Mouse (Mus musculus) heart, postnatal 14 days (tissue): ENCODE data around the gene Stat5b. TPM values are rescaled to one million over a fixed set of nuclear protein-coding genes. Genes with fewer than 3 reads are reported as not detected.

Experiments
- DNase-seq, 2 experiments: peaks; one replicate each; pipeline ENCODE4 v3.0.0; 2021 to 2022
- intact Hi-C: fragments of 180-260 bp; cut with DNase I; formaldehyde crosslinking; loops from one replicate; pipeline ENCODE4 v1.15.1; 2025
- total RNA-seq, 2 experiments: library from RNA; stranded (reverse); gene quantifications; 2 replicates each; pipeline ENCODE4 v1.2.3; 2021

Gene Stat5b
- total RNA-seq, 2 experiments from 2014 or later = 62.4 to 66.5 TPM

DNA sequence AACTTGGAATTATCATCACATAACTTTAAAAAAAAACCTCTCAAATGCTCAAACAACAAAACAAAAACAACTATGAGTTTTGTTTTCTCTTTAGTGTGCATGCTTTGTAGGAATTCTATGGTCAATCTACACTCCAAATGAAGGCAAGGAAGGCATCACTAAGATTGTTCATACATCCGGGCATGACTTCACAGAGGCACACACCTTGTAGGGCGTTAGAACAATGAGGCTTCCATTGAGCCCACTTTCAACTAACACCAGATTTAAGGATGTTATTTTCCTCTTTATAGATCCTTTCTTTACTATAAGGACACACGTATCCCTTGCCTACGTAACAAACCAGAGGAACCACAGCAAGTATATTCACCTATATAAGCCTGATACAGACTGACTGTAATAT, 3.0 kb downstream of the Stat5b start:
- DNase-seq = no peak
- intact Hi-C loops = no loop called here

DNA sequence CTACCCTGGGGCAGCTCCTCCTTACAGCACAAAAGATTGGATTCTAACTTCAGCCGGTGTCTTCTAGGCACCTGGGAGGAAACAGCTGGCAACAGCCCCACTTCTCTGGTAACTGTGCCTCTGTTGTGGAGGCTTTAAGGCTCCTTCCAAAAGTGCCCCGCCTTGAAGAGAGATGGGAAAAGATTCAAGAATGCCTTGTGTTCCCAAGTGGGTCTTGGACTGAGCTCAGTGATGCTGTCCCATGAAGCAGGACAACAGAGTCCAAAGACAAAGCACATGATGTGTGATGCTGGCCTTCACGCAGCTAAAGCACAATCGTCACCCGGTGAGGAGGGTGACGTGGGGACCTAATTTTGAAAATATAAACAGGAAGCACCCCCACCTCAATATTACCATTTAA, 4.7 kb downstream of the Stat5b start:
- intact Hi-C loops = no loop called here
- DNase-seq = no peak

DNA sequence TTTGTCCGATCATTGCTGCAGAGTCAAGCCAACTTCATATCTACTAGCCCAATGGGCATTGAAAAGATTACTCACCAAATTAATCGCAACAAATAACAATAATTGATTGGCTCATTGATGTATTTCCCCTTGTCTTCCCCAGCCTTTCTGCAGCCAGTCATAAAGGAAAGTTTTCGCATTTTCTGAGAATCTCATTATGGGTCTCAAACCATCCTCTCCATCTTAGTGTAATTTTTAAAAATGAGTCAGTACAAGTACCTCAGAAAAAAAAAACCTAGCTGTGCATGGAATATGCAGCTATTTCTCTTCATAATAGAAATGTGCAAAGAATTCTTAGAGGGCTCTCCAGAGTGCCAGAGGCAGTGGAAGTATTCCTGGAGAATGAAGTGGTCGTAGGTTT, 6.4 kb downstream of the Stat5b start:
- no peak for DNase-seq
- intact Hi-C loops = no loop called here

- DNase-seq = no peak
- intact Hi-C loops = no loop called here
These were observed 7.4 kb downstream of the Stat5b start for GRCm38 (mm10) chr11:100843070-100843669.

DNA sequence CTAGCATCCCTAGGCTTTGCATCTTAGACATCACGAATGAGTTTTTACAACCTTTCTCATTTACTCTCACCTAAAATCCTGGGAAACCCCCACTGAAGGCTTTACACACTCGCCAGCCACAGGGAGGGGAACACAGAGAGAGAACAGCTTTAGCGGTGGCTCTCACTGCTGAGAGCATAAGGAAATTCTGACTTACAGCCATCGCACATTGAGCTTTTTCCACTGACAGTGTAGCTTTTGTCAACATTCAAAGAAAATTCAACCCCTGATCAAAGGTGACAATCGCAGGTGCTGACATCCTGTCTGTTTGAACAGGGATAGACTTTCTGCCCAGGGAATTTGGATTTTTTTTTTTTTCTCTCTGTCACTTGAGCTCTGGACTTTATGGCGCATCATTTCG, 8.5 kb downstream of the Stat5b start:
- no peak for DNase-seq
- intact Hi-C loops = no loop called here

GRCm38 (mm10) chr11:100840866-100841265, 9.7 kb downstream of the Stat5b start:
- intact Hi-C loops = no loop called here
- no peak for DNase-seq

- intact Hi-C loops = no loop called here
- no peak for DNase-seq
These were observed 11.0 kb downstream of the Stat5b start for GRCm38 (mm10) chr11:100839523-100839922.

- intact Hi-C loops = no loop called here
- no peak for DNase-seq
These were observed 11.6 kb downstream of the Stat5b start for GRCm38 (mm10) chr11:100838894-100839293.

DNA sequence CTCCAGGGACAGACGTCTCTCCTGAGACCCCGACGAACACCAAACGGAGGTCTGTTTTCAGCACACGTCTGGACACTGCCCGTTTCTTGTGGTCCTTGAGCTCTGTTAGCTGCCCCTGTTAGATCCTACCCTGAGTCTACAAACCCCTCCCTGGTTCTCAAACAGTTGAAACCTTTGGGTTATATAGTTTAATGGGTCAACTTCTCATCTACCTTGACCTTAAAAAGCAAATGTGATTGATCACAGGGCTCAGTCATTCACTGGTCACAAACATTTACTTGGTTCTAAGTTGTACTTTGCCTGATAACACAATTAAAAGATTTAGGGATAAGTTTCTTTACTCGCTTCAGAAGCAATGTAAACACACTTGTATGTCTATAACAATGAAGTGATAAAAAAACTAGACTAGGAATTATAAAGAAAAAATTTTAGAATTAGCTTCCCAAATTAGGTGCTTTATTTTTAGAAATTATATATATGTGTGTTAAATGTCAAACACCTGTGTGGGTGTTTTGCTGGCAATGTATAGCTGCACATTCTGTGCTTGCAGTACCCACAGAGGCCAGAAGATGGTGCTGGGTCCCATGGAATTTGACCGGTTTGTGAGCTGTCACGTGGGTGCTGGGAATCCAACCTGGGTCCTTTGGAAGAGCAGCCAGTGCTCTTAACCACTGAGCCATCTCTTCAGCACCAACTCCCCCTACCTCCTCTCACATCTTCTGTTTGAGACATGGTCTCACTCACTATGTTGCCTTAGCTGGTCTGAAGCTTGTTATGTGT, 13.4 kb downstream of the Stat5b start:
- intact Hi-C loops = no loop called here
- no peak for DNase-seq

DNA sequence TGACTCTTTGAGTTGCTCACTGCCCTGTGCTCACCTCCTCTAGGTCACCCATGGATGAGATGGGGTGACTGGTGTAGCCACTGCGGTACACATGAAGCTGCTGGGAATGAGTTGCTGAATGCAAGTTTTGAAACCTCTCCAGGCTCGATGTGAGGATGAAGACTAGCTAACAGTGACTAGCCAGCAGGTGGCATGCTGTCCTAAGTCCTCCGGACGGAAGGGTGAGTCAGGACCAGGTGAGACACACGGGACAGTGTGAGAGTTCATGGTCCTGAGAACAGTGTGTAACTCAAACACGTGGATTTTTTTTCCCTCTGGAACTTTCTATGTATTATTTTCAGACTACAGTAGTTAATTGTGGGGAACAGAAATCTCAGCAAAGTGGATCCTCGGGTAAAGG, 17.1 kb downstream of the Stat5b start:
- no peak for DNase-seq
- intact Hi-C loops = no loop called here

DNA sequence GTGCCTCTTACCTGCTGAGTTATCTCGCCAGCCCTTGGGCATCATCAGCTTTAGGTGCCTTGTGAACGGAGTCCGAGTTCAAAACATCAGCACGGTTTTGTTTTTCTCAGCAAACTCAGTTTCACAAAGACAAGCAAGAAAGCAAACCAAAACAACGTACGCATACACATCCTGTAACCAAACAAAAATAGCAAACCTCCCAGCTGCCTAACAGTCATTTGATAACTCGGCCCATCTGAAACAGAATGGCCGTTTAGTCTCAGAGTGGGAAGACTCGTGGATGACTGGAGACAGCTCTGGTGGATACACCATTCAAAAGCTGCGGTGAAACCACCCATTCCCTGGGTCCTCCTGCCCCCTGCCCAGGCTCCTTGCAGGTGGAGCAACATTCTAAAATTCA, 19.1 kb downstream of the Stat5b start:
- no peak for DNase-seq
- intact Hi-C loops = no loop called here

GRCm38 (mm10) chr11:100829691-100830090, 20.8 kb downstream of the Stat5b start:
- intact Hi-C loops = no loop called here
- DNase-seq = peak in 1 of 2 experiments; percentile 43

DNA sequence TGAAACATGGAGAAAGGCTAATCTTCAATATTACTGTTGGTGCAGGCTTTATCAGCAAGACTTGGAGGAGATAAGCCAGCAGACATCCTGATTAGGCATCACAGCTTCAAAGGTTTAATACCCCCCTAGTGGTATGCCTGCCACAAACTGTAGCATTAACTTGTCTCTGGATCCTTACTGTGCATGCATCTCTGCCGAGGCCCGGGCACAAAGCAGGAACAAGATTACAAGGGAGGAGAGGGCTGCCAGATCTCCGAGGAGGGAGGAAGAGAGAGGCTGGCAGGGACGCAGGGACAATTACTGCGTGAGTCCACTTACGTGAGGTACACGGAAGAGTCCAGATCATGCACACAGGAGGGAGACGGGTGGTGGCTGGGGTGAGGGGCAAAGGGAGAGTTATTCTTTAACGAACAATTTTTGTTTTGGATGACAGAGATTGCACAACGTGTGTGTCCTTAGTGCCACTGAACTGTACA, 21.8 kb downstream of the Stat5b start:
- DNase-seq = peak in 1 of 2 experiments; percentile 37

DNA sequence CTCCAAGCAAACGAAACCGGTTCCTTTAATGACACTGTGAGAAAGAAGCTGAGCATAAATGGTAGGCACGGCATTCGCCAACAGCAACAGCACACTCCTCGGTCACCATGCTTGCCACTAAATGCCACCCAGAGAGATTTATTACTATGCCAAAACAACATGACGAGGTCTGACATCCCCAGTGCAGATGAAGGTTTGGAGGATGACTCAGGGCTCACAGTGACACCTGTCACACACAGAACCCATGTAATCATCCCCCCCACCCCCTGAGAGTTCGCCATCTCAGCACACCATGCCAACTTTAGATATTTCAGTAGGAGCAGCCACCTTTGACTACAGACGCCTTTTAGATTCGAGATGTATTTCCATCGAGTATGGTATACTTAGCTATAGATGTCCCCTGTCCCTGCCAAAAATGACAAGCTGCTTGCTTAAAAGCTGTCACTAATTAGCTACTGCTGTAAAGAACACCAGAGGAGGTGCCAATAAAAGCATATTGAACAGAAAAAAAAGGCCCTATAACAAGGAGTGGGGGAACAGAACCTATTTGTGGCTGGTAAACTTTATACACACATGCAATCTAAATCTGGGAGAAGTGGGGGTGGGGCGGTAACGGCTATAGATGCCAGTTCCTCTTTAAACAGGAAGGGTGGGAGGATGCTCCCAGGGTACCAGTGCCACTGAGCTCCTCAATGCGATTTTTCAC, 24.2 kb downstream of the Stat5b start:
- intact Hi-C loops = no loop called here
- peak in 1 of 2 experiments; percentile 34 for DNase-seq

More for the DNA sequence above, 21.8 kb downstream of the Stat5b start:
- intact Hi-C loops = no loop called here

GRCm38 (mm10) chr11:100825451-100825850, 25.1 kb downstream of the Stat5b start:
- DNase-seq = no peak
- intact Hi-C loops = no loop called here

GRCm38 (mm10) chr11:100824496-100824895, 26.0 kb downstream of the Stat5b start:
- intact Hi-C loops = loop anchor here (5.0 kb wide), 1 partner anchor 33 kb away; the partner anchor contains the start of gene Stat5a
- no peak for DNase-seq

DNA sequence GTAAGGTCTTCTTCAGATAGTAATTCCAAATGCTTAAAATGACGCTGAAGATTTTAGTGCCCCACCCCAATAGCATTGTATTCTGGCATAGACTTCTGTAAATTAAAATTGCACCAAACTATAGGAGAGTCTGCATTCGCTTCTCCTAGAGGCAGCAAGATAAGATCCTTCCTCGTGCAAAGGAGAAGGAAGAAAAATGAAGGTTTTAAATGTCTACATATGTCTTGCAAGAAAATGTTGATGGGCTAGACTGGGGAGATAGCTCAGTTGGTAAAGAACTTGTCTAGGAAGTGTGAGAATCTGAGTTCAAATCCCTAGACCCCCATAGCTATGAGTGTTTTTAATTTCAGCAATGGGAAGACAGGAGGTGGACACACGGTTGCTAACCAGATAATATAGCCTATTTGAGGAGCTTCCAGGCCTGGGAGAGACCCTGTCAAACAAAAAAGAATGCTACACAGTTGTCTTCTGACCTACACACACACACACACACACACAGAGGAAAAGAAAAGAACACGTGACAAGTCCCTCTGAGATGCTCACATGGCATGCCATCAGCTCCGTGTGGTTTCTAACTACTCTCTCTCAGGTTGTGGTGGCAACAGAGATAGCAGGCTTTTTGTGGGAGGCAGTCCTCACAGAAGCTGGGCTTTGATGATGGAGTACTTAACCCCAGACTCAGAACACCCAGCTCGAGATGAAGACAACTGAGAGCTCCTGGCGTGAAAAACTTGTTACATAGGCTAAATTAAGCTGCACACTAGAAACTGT, 26.8 kb downstream of the Stat5b start:
- no peak for DNase-seq
- intact Hi-C loops = loop anchor here (5.0 kb wide), 1 partner anchor 34 kb away; the partner anchor contains the start of gene Stat5a

DNA sequence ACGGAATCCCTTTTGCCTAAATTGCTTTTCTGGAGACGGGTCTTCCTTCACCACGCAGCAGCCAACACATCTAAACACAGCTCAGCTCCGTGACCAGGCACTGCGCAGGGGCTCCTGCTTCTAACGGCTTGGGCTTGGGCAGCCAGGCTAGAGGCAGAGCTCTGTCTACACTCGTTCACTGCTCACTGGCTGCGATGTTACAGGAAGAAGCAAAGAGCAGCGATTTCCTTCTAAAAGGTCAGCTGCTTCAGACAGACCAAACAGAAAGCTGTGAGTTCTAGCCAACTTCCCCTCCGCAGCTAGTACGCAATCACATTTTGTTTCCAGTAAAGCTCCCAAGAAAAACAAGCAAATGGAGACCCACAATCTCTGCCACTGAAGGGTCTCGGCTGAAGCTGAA, 28.2 kb downstream of the Stat5b start:
- peak; percentile 44 to 58 for DNase-seq
- intact Hi-C loops = loop anchor here (5.0 kb wide), 1 partner anchor 35 kb away; the partner anchor contains the start of gene Stat5a

GRCm38 (mm10) chr11:100821605-100822220, 28.8 kb downstream of the Stat5b start:
- intact Hi-C loops = loop anchor here (5.0 kb wide), 1 partner anchor 36 kb away; the partner anchor contains the start of gene Stat5a
- no peak for DNase-seq

- no peak for DNase-seq
- intact Hi-C loops = loop anchor here (5.0 kb wide), 1 partner anchor 37 kb away; the partner anchor contains the start of gene Stat5a
These were observed 30.5 kb downstream of the Stat5b start for GRCm38 (mm10) chr11:100820047-100820446.
